Mouse (Mus musculus) cerebellum, adult 18-20 months (tissue): ENCODE results near the gene Cdcp2.

Experiments used
- DNase-seq, 2 experiments: peaks; one replicate each; pipeline ENCODE4 v3.0.0; 2021

Gene Cdcp2

DNA sequence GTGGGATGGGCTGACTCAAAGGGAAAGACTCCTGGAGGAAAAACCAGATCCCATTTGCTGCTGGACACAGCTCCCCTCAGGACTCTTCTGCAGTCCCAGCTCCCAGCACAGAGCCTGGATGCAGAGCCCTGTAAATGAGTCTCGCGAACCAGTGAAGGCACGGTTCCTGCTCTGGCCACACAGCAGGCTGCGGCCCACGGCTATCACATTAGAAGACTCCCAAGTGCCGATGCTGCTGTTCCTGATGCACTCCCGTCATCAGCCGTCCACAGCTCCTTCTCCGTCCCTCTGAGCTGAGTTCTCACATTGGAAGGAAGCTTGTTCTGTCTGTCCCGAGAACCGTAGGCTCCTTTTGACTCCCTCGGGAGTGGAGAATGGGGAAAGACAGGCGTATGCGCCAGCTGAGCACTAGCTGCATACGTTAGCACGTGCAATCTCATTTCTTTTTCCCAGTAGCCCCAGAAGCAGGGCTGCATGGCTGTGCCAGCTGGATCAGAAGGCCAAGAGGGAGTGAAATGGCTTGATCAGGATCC is at the start of gene Cdcp2:
Cdcp2 (plus strand) TSS at position 51 of the 533 bp plus-strand sequence.
- no peak for DNase-seq

DNA sequence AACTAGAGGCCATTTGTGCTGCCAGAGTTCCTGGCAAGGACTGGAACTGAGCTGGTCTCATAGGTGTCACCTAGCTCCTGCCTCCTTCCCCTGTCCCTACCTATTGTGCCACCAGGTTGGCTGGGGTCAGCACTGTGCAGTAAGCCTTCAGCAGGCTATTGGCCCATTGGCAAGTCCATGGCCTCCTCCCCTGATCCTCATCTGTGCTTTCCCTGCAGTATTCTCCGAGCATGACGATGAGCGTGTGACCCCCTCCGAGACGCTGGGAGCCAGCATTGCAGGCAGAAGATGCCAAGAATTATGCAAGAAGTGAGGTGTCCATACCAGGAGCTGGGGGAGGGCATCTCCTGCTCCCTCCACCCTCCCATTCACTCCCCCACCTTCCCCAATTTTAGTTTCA is 48.9 kb upstream of the Cdcp2 start:
- peak in 1 of 2 experiments; percentile 30 for DNase-seq

DNA sequence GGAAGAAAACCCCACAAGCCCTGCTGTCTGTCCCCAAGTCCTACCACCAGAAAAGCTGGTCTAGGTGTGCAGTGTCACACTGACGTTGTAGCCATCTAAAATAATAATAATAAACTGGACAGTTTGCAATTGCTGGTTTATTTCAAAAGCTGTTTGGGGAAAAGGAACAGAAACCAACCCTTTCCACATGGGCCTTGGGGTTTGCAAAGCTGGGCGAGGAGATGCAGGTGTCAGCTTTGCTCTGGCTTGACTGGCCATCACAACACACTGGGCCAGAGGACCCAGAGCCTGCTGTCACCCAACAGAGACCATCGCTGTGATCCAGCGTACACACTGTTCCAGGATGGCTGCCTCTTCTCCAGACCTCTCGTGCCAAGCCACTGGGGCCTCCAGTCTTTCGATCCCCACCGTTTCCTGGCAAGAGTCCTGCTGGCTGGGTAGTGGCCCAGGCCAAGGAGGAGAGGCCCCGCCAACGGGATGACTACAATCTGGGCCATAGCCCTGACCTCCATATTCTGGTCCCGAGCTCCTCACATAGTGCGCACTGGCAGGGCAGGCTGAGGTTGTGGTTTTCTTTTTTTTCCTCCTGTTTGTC is 48.0 kb upstream of the Cdcp2 start:
- peak; percentile 91 to 93 for DNase-seq

DNA sequence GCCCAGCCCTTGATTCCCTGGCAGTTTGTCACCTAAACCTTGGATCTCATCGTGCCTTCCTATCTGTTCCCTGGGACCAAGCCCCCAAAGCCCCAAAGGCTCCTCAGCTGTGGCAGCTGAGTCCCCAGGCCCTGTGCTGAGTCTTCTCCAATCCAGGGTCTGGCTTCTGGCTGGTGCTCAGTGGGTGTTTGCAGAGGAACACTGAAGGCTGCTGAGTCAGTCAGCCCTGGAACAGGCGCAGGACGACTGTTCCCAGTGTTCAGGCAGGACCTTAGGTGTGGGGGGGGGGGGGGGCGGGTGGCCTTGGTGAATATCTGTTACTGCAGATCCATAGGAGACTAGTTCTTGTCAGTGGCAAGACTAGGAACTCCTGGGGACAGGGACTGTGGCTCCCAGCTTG is 44.8 kb upstream of the Cdcp2 start:
- DNase-seq = no peak

DNA sequence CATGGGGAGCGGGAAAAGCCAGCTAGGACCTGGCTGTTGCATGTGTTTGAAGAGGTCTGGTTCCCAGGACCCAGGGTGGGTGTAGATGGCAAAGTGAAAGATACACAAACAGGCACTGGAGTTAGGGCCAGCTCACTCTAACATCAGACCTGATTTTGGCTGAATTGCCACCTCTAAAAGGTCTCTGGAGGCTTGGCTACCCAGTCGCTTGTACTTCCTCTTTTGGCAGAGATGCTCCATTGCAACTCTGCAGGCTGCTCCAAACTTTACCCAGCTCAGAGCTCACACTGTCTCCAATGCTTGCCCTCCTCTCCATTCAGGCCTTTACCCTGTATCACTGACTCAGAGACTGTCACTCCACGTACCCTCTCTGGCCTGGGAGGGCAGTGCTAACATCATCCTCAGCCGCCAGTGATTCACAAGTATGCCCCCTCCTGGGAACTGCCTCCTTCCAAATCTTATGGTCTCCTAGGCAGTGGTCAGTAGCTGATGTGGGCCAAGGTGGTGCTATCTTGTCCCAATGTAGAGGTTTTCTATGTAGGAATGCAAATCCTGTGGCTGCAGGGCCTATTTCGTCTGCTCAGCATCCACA is 43.6 kb upstream of the Cdcp2 start:
- DNase-seq = no peak

DNA sequence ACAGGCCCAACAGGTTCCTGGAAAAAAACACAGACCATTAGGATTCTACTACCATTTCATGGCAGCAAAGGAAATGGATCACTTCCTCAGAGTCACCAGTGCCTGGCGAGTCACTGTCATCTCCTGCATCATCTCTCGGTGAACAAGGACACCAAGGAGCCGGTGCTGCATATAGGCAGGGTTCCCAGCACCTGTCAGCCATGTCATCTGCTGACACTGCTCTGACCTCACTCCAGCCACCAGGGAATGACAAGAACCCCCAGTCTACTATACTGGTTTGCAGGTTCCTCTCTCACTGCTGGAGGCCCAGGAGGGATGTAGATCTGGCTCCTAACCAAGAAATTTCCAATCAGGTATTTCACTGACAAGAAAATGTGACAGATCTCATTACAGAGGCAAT is 40.6 kb upstream of the Cdcp2 start:
- no peak for DNase-seq

DNA sequence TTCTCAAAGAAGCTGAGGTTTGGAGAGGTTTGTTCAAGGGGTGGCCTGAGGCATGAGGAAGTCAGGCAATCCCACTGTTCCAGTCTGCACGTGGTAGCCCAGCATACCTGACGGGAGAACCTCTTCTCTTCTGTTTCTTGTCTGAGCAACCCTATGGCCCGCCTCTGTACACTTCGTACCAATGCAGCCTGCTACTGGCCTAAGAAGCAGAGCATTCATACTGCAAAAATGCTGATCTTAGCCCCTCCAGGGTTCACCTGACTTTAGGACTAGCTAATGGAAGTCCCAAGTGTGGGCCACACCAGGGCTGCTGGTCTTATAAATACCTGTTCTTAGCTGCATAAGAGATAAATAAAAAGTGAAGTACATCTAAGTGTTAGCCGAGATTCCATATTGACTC is 38.3 kb upstream of the Cdcp2 start:
- DNase-seq = no peak

DNA sequence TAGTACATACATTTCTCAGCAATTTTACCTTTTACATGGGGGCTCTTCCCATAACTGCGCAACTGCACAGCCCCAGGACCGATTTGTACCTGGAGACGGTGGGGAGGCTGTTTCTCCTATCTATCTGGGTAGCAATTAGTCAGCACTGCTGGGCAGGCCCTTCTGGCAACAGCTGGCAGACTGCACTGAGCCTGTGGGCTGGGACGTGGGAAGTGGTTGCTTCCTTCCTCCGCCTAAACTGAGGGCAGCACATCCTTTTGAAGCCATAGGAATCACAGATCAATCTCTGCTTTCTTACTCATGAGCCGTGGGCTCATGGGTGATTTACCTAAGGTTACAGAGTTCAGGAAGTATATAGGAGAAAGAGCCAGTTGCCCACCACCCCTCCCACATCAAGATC is 37.9 kb upstream of the Cdcp2 start:
- DNase-seq = no peak

DNA sequence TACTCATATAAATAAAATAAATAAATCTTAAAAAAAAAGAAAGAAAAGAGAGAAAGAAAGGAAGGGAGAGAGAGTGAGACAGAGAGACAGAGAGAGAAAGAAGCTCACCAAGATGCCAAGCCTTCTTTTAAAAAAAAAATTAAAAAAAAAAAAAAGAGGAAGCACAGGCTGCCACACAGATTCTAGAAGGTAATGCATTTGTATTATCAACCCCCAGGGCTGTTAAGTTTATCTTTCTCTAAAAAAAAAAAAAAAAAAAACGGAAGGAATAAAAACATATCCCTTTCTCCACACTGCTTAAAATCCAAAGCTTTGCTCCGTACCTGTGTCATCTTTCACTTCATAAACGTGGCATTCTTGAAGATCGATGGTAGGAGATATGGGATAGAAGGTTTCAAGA is 35.1 kb upstream of the Cdcp2 start:
- DNase-seq = no peak

DNA sequence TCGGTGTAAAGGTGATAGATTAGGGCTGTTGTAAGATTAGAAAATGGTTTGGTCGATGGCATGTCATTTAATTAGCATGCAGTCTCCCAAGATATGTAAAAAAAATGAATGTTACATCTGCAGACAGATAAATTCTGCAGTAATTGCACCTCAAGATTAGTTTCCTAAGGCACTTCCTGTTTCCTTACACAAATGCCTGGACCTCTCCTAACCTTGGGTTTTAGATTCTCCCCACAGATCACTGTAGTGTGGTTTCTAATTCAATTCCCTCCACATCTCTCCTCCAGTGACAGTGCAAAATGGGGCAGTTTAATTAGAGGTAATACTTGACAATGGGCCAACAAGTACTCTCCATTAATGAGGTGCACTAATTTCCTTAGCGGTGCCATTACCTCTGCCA is 33.5 kb upstream of the Cdcp2 start:
- no peak for DNase-seq

DNA sequence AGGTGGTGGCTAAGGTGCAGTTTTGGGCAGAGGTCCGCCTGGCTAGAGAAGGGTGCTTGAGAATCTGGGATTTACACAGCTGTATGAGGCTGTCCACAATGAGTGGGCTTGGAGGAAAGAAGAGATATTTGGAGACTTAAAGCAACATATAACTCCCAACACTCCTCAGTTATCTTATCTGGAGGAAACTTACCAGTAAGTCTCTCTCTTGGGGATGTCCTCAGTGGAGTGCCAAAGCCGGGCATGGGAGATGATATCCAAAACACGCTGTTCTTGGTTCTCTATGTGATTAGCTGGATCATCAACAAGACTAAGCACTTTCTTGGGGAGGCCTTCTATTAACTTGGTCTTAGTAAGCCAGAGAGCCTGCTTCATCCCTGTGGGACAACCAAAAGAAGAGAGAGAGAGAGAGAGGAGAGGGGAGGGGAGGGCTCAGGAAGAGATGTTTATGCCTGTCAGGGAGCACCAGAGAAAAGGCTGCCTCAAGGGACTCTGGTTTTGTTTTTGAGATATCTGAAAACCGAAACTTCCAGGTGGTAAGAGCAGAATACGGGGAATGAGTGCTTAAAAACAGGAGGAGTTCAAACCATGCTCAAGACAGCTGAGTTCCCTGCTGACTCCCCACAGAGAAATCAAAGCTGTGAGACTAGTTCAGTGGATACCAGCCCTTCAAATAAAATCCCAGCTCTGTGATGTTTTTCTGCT is 32.1 kb upstream of the Cdcp2 start:
- DNase-seq = no peak

DNA sequence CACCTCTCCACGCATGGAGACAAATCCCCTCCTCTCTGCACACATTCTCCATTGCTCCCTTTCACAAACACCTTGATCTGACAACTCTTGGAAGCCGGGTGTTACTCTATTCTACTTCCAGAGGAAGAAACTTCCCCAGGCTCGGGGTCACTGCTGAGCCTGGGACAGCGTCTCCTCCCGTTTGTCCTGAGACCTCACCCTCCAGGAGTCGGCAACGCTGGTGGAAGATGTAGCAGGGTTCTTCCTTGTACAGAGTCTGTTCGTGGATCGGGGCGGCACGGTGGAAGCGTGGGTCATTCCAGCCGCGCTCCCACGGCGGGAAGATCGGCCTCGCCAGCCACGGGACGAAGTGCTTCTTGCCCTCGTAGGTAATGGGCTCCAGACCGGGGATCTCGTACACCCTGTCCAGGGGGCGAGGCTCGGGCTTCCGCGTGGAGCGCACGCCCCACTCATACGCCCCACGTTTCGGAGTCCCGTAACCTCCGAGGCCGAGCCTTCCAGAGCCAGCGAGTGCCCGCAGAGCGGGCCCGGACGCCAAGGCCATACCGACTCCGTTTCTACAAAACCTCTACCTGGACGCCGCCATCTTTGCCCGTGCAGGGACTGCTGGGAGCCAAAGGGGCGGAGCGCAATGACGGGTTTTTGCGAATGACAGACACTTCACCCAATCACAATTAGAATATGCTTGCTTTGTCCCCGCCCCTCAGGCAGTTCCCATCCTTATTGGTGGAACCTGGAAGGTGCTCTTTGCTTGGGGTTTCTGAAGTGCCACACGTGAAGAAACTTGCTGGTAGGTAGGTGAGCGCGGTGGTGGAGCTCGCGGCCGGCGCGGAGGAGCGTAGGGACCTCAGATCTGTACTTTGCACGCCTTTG is 30.2 kb upstream of the Cdcp2 start, which contains the start of the genes Mrpl37 and Cyb5rl:
Mrpl37 (minus strand) TSS at position 617 of the 873 bp plus-strand sequence.
Cyb5rl (plus strand) TSS at position 737 of the 873 bp plus-strand sequence.
- peak; percentile 96 to 97 for DNase-seq

DNA sequence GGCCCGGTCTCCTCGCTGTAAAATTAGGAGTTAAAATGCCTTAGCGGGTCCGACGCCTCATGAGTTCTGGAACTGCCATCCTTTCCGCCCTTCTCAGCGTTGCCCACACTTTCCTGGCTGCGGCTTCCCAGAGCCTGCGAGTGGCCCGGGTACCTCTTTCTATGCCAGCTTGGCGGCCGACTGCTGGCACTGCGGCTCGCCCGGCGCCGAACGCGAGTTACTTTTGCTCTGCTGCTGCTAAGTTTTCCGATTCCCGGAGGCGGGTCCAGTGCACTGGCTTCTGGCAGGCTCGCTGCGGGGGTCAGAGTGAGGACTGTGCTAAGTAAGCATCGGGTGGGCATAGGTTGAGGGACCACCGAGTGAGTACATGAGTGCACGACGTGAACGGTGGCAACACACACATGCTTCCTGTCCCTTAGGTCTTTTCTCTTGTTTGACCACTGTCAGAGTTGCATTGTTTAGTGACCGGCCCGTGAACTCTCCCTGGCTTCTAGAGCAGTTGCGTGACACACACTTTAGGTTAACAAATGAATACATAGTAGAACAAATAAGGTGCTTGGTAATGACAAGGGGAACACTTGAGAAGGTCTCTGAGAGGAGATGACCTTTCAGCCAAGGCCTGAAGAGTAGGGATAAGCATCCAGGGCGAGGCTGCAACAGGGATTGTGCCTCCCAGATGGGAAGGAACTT is 29.4 kb upstream of the Cdcp2 start:
- DNase-seq = peak in 1 of 2 experiments; percentile 39

DNA sequence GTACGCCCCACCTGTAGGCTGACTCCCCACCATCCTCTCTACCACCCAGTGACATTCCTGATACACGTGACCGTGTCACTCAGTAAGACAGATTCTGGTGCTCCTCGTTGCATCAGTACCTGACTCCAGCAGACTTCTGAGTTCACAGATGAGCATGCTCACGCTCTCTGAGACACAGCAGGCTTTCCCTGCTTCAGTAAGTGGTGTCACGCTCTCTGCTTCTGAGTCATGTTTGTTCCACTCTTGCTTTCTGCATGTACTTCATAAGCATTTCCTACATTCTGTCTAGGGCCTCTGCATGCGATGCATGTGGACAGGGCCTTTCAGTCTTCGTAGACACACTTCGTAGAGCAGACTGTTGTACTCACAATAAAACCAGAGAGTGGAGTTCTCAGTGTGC is 24.3 kb upstream of the Cdcp2 start:
- no peak for DNase-seq

DNA sequence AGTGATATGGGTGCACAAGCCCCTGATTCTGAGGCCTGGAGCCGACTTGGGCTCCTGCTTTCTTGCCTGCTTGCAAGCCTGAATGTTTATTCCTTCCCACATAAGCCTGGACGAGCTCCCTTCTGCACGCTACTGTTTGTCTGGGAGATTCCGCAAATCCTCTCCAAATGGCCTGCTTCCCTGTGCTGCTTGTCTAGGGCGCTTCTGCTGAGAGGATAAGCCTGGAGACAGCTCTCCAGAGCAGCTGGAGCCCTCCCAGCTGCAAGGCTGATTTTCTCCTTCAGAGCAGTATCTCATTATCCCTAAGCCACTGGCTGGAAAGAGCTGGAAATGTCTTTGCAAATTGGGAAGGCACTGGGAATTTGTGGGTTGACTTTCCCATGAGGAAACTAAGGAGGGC is 21.2 kb upstream of the Cdcp2 start:
- DNase-seq = no peak

DNA sequence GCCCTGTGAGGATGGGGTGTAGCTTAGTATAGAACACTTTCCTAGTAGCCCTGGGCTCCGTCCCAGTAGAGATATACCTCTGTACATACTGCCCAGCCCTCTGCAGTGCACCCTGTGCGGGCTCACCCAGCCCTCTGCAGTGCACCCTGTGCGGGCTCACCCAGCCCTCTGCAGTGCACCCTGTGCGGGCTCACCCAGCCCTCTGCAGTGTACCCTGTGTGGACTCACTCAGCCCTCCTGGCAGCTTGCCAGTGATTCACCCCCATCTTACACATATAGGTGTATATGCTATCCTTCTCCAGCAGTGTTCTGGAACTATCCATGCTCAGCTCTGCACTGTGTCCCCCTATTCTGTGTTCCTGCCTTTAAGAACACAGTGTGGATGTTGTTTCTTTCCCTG is 17.8 kb upstream of the Cdcp2 start:
- no peak for DNase-seq

DNA sequence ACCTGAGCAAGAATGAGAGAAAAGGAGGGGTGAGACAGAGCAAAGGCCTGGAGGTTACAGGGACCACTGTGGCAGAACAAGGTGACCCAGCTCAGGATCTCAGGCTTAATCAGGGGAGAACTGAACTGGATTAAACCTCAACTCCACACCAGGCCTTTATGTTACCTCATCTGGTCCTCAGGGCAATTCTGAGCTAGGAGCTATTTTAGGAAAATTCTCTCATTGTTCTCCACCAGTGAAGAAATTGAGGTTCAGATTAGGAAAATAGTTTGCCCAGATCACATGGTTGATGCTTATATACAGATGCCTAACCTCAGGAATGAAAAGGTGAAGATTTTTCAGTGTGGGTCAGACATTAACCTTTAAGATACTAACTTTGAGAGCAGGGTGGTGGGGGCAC is 17.0 kb upstream of the Cdcp2 start:
- no peak for DNase-seq

DNA sequence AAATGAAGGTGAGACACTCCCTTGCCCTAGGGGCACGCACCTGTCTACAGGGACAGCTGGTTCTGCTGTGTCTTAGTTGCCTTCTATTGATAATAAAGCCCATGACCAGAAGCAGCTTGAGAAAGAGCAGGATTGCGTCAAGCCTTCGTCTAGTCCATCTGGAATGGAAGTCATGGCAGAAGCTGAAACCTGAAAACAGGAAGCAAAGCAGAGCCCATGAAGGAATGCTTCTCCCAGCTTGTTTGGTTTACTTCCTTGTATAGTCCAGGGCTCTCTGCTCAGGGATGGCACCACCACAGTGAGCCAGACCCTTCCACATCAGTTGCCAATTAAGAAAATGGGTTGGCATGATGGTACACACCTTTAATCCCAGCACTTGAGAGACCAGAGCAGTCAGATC is 14.5 kb upstream of the Cdcp2 start:
- no peak for DNase-seq

DNA sequence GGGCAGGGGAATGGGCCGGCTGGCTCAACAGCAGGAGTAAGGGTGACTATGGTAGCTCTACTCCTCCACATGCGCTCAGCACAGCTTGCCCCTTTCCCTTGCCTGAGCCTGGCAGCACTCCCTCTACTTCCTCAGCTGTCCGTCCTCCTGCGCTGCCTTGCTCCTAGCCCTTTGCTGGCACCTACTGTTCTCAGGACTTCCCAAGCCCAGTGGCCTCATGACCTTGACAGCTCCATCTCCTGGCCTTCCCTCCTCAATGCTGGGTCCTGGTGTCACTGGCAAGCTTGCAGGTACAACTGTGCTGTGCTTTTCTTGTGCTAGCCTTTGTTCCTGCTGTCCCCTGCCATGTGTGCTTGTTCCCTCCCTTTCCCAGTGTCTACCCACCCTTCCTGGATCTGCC is 13.6 kb upstream of the Cdcp2 start:
- DNase-seq = no peak

DNA sequence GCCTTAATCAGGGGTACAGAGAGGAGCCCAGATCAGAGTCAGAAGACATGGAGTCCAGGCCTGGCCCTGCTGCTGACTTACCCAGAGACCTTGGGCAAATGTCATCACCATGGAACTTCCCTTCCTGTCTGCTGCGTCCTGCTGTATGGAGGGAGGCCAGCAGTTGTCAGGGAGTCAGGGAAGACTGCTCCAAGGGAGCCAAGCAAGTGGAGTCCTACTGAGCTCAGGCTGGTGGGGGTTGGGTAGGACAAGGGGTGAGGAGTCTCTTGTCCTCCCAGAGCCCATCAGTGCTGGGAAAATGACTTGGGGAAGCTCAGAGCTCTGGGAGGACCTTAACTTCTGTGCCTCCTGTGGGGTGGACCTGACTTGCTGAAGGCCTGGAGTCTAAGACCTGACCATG is 12.3 kb upstream of the Cdcp2 start:
- peak in 1 of 2 experiments; percentile 13 for DNase-seq

DNA sequence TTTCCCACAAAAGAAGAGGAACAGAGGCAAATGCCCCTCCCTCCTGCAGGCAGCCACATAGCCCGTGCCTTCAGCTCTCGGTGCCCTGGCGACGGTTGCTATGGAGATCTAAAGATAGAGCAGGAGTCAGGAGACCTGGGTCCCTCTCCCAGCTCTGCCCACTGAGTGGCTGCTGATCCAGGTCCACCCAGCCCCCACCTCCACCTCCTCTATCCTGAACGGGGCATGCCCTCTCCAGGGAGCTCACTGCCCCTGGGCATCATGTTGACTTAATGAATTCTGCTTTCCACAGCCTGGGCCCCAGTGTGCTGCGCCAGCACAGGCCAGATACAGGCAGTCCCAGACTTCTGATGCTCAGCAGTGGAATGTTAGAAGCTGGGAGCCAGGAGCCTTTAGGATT is 11.8 kb upstream of the Cdcp2 start:
- DNase-seq = peak in 1 of 2 experiments; percentile 21

DNA sequence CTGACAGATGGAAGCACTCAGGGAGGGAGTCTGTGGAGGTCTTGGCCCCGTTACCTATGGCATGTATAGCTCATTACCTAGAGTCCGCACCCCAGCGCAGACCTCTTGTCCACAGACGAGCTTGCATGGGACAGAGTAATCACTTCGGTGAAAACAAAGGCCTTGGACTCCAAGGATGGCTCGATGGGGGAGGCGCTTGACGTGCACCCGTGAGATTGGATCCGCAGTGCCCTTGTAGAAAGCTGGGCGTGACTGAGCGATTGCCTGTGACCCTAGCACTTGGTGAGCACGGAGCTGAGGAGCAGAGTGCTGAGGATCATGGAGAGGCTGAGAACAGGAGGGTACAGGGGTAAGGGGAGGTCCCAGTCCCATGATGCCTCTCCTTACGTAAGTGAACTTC is 5.0 kb upstream of the Cdcp2 start:
- no peak for DNase-seq
